Comparison of ENCODE assay signal across 25 mouse cellular contexts in genomic region chr15:36975690-36976089, GRCm38 (mm10).
"Had no signal": no experiment of that assay in that cellular context is flagged by ENCODE, and none has a peak within 500 bp of the region (broad histone marks: within the 10 kb centered on the region; RNA-seq: fewer than 3 reads in every experiment).

No protein-coding gene starts in this region.

- H3K27me3 ChIP-seq: heart, embryonic 13.5 days; heart, embryonic 15.5 days; hindbrain, embryonic 12.5 days; limb, embryonic 13.5 days; limb, embryonic 15.5 days had no signal

- ATAC-seq: forebrain, embryonic 16.5 days; hindbrain, embryonic 16.5 days; inflammation-experienced regulatory T-cells, adult 6 months; liver, embryonic 12.5 days had no signal

- H3K36me3 ChIP-seq: heart, embryonic 13.5 days; heart, embryonic 15.5 days; hindbrain, embryonic 10.5 days; hindbrain, embryonic 12.5 days; limb, embryonic 13.5 days; limb, embryonic 15.5 days; liver, embryonic 12.5 days had no signal

- DNase-seq: gastrocnemius, adult 2 months; gastrocnemius, postnatal 10 days; gastrocnemius, postnatal 25 days; heart, adult 18-20 months; heart, postnatal 4 days; kidney, adult 11 months; kidney, adult 8-10 months; kidney, postnatal 14 days; layer of hippocampus, adult 9-11 months; layer of hippocampus, postnatal 36 days; left cerebral cortex, postnatal 4 days had no signal

- H3K9me3 ChIP-seq: heart, embryonic 13.5 days; heart, embryonic 15.5 days; hindbrain, embryonic 10.5 days; hindbrain, embryonic 12.5 days; limb, embryonic 13.5 days; limb, embryonic 15.5 days; liver, embryonic 12.5 days had no signal

- H3K4me3 ChIP-seq: gastrocnemius, adult 2 months; heart, embryonic 13.5 days; heart, embryonic 15.5 days; hindbrain, embryonic 10.5 days; hindbrain, embryonic 12.5 days; limb, embryonic 13.5 days; limb, embryonic 15.5 days; liver, embryonic 12.5 days had no signal

- H3K4me2 ChIP-seq: heart, embryonic 11.5 days; heart, embryonic 13.5 days; heart, embryonic 15.5 days; hindbrain, embryonic 12.5 days; hindbrain, embryonic 14.5 days; limb, embryonic 13.5 days; limb, embryonic 15.5 days; liver, embryonic 12.5 days had no signal

- H3K27ac ChIP-seq: gastrocnemius, adult 2 months; heart, embryonic 13.5 days; heart, embryonic 15.5 days; hindbrain, embryonic 10.5 days; hindbrain, embryonic 12.5 days; hindbrain, embryonic 14.5 days; kidney, postnatal 0 days; limb, embryonic 13.5 days; limb, embryonic 15.5 days; liver, embryonic 12.5 days; liver, embryonic 14.5 days had no signal

- H3K9ac ChIP-seq: heart, embryonic 13.5 days; heart, embryonic 15.5 days; hindbrain, embryonic 12.5 days; hindbrain, embryonic 14.5 days; limb, embryonic 13.5 days; limb, embryonic 15.5 days; liver, embryonic 12.5 days; liver, embryonic 14.5 days had no signal
